Mouse (Mus musculus) ovary, adult 18-20 months (tissue): ENCODE measurements around the gene Rbck1.
"Not testable (repeated sequence)": the region's sequence is repeated elsewhere in the genome, so short reads cannot be mapped to it uniquely, and the experiment has no call there.

Experiments
- DNase-seq: peaks from one replicate; pipeline ENCODE4 v3.0.0; 2022; ENCODE audit warnings: low spot score, mixed read lengths

Rbck1 gene

GRCm38 (mm10) chr2:152294541-152294940 lies 37.9 kb downstream of the Rbck1 start:
- no peak for DNase-seq

GRCm38 (mm10) chr2:152293727-152294475 lies 38.6 kb downstream of the Rbck1 start, which contains the start of gene Tbc1d20:
Gene Tbc1d20, plus strand, starts transcription at chr2:152293828.
- peak; percentile 87 for DNase-seq

GRCm38 (mm10) chr2:152293179-152293726 lies 39.2 kb downstream of the Rbck1 start:
- no peak for DNase-seq

GRCm38 (mm10) chr2:152292475-152292874 lies 40.0 kb downstream of the Rbck1 start:
- DNase-seq: no peak

GRCm38 (mm10) chr2:152289623-152290022 lies 42.8 kb downstream of the Rbck1 start:
- DNase-seq: not testable (repeated sequence)

GRCm38 (mm10) chr2:152288046-152288445 lies 44.4 kb downstream of the Rbck1 start:
- no peak for DNase-seq

- DNase-seq: no peak
Measured at GRCm38 (mm10) chr2:152287560-152287959, 44.9 kb downstream of the Rbck1 start.

- no peak for DNase-seq
Measured at GRCm38 (mm10) chr2:152281407-152281806, 51.0 kb downstream of the Rbck1 start.

- no peak for DNase-seq
Measured at GRCm38 (mm10) chr2:152273639-152274038, 58.8 kb downstream of the Rbck1 start.
